Mouse (Mus musculus): ENCODE results near the gene Slit3. TPM values are rescaled to one million over a fixed set of nuclear protein-coding genes. Genes with fewer than 3 reads are reported as not detected.

The Slit3 gene
- polyA plus RNA-seq, 1 experiment from 2014 or later, result 3.5 TPM

- 77% methylated on average over 6 of the region's 6 CpGs for WGBS
Observed at GRCm38 (mm10) chr11:35280826-35281225, 159.8 kb downstream of the Slit3 start.

DNA sequence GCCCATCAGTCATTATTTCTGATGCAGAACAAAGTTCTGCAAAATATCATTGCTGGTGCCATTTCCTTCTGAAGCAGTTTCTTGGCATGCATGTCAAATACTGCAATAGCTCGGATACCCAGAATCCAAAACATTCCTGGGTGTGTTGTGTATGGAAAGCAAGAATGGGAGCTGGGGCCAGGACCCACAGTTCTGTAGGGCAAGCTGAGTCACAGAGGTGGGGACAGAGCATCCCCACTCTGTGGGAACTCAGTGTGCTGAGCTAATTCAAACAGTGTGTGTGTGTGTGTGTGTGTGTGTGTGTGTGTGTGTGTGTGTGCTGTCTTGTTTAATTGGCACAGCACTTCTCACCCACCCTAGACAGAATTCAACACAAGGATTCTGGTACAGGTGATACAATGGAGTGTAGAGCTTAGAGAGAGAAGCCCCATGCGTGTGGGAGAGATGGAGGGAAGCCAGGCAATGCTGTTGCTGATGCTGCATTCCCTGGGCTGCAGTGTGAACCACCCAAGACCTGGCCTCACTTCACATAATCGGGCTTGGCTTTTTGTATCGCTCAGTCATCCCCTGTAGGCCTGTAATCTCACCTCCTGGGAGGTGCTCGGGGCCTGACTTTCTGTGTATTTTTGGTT lies 161.1 kb downstream of the Slit3 start:
- Histone ChIP-seq H3K27ac (replicated peaks; ENCODE audit: low read depth, low read length) (no peak overlapping the region), H3K9me3 (ENCODE audit: control insufficient read depth, low read length) (no peaks in the 10 kb centered on the region), H3K4me1 (ENCODE audit: control insufficient read depth, insufficient read depth, low read length) (peaks cover 22% of the 10 kb centered on the region; the same call in 1 of the 2 replicates), H3K36me3 (ENCODE audit: control insufficient read depth, insufficient read depth, low read length) (no peaks in the 10 kb centered on the region), H3K4me2 (ENCODE audit: low read length) (no peak overlapping the region), H3K9ac (replicated peaks; ENCODE audit: low read length) (no peak overlapping the region), H3K27me3 (ENCODE audit: control insufficient read depth, insufficient read depth, low read length) (no peaks in the 10 kb centered on the region), H3K4me3 (replicated peaks; ENCODE audit: low read depth, low read length) (no peak overlapping the region)
- WGBS, result 74% methylated on average over 5 of the region's 5 CpGs
- no peak for DNase-seq
- no peak for ATAC-seq (ENCODE audit: low FRiP score, low TSS enrichment)

More at GRCm38 (mm10) chr11:35280826-35281225, 159.8 kb downstream of the Slit3 start:
- H3K4me2 ChIP-seq (ENCODE audit: low read length), result no peak overlapping the region
- H3K36me3 ChIP-seq (ENCODE audit: control insufficient read depth, insufficient read depth, low read length), result no peaks in the 10 kb centered on the region
- H3K27ac ChIP-seq (replicated peaks; ENCODE audit: low read depth, low read length), result no peak overlapping the region
- ATAC-seq (ENCODE audit: low FRiP score, low TSS enrichment) (no peak), DNase-seq (no peak)
- no peak overlapping the region for H3K4me3 ChIP-seq (replicated peaks; ENCODE audit: low read depth, low read length)
- H3K27me3 ChIP-seq (ENCODE audit: control insufficient read depth, insufficient read depth, low read length), result no peaks in the 10 kb centered on the region
- no peak overlapping the region for H3K9ac ChIP-seq (replicated peaks; ENCODE audit: low read length)
- no peaks in the 10 kb centered on the region for H3K9me3 ChIP-seq (ENCODE audit: control insufficient read depth, low read length)
- H3K4me1 ChIP-seq (ENCODE audit: control insufficient read depth, insufficient read depth, low read length), result peaks cover 22% of the 10 kb centered on the region; the same call in 1 of the 2 replicates

GRCm38 (mm10) chr11:35282825-35283571 lies 162.0 kb downstream of the Slit3 start:
- ATAC-seq (ENCODE audit: low FRiP score, low TSS enrichment), result 0 out of 2 replicates have a peak, but pooled peaks have one; percentile 24
- H3K27me3 ChIP-seq (ENCODE audit: control insufficient read depth, insufficient read depth, low read length), result no peaks in the 10 kb centered on the region
- peak; percentile 58 for DNase-seq
- 12% methylated on average over 12 of the region's 12 CpGs for WGBS
- H3K4me3 ChIP-seq (replicated peaks; ENCODE audit: low read depth, low read length), result no peak overlapping the region
- no peak overlapping the region for H3K9ac ChIP-seq (replicated peaks; ENCODE audit: low read length)
- 0 out of 2 replicates have a peak overlapping the region, but pooled peaks have one; percentile 14 for H3K27ac ChIP-seq (replicated peaks; ENCODE audit: low read depth, low read length)
- H3K4me2 ChIP-seq (ENCODE audit: low read length), result peak overlapping the region; percentile 2; the same call in 1 of the 2 replicates
- no peaks in the 10 kb centered on the region for H3K9me3 ChIP-seq (ENCODE audit: control insufficient read depth, low read length)
- H3K36me3 ChIP-seq (ENCODE audit: control insufficient read depth, insufficient read depth, low read length), result no peaks in the 10 kb centered on the region
- peaks cover 22% of the 10 kb centered on the region; the same call in 1 of the 2 replicates for H3K4me1 ChIP-seq (ENCODE audit: control insufficient read depth, insufficient read depth, low read length)

- peak; percentile 29 for DNase-seq
- ATAC-seq (ENCODE audit: low FRiP score, low TSS enrichment), result no peak
- Histone ChIP-seq H3K36me3 (ENCODE audit: control insufficient read depth, insufficient read depth, low read length) (no peaks in the 10 kb centered on the region), H3K27me3 (ENCODE audit: control insufficient read depth, insufficient read depth, low read length) (no peaks in the 10 kb centered on the region), H3K27ac (replicated peaks; ENCODE audit: low read depth, low read length) (no peak overlapping the region), H3K4me1 (ENCODE audit: control insufficient read depth, insufficient read depth, low read length) (peaks cover 19% of the 10 kb centered on the region; the same call in 1 of the 2 replicates), H3K9me3 (ENCODE audit: control insufficient read depth, low read length) (no peaks in the 10 kb centered on the region), H3K4me2 (ENCODE audit: low read length) (no peak overlapping the region), H3K9ac (replicated peaks; ENCODE audit: low read length) (no peak overlapping the region), H3K4me3 (replicated peaks; ENCODE audit: low read depth, low read length) (no peak overlapping the region)
- WGBS, result 12% methylated on average over 3 of the region's 3 CpGs
Observed at GRCm38 (mm10) chr11:35283767-35284166, 162.7 kb downstream of the Slit3 start.

- H3K36me3 ChIP-seq (ENCODE audit: control insufficient read depth, insufficient read depth, low read length), result no peaks in the 10 kb centered on the region
- no peak overlapping the region for H3K9ac ChIP-seq (replicated peaks; ENCODE audit: low read length)
- H3K27me3 ChIP-seq (ENCODE audit: control insufficient read depth, insufficient read depth, low read length), result no peaks in the 10 kb centered on the region
- no peak overlapping the region for H3K4me3 ChIP-seq (replicated peaks; ENCODE audit: low read depth, low read length)
- ATAC-seq (ENCODE audit: low FRiP score, low TSS enrichment) (no peak), DNase-seq (peak; percentile 25)
- H3K9me3 ChIP-seq (ENCODE audit: control insufficient read depth, low read length), result no peaks in the 10 kb centered on the region
- 65% methylated on average over 13 of the region's 13 CpGs for WGBS
- peaks cover 19% of the 10 kb centered on the region; the same call in 1 of the 2 replicates for H3K4me1 ChIP-seq (ENCODE audit: control insufficient read depth, insufficient read depth, low read length)
- H3K4me2 ChIP-seq (ENCODE audit: low read length), result no peak overlapping the region
- no peak overlapping the region for H3K27ac ChIP-seq (replicated peaks; ENCODE audit: low read depth, low read length)
Observed at GRCm38 (mm10) chr11:35286578-35287390, 165.8 kb downstream of the Slit3 start.

GRCm38 (mm10) chr11:35288056-35288455 lies 167.0 kb downstream of the Slit3 start:
- Histone ChIP-seq H3K27ac (replicated peaks; ENCODE audit: low read depth, low read length) (no peak overlapping the region), H3K4me2 (ENCODE audit: low read length) (no peak overlapping the region), H3K9ac (replicated peaks; ENCODE audit: low read length) (no peak overlapping the region), H3K4me3 (replicated peaks; ENCODE audit: low read depth, low read length) (no peak overlapping the region), H3K36me3 (ENCODE audit: control insufficient read depth, insufficient read depth, low read length) (no peaks in the 10 kb centered on the region), H3K9me3 (ENCODE audit: control insufficient read depth, low read length) (no peaks in the 10 kb centered on the region), H3K27me3 (ENCODE audit: control insufficient read depth, insufficient read depth, low read length) (no peaks in the 10 kb centered on the region), H3K4me1 (ENCODE audit: control insufficient read depth, insufficient read depth, low read length) (peaks cover 12% of the 10 kb centered on the region; the same call in 1 of the 2 replicates)
- 96% methylated on average over 7 of the region's 7 CpGs for WGBS
- DNase-seq (no peak), ATAC-seq (ENCODE audit: low FRiP score, low TSS enrichment) (no peak)

DNA sequence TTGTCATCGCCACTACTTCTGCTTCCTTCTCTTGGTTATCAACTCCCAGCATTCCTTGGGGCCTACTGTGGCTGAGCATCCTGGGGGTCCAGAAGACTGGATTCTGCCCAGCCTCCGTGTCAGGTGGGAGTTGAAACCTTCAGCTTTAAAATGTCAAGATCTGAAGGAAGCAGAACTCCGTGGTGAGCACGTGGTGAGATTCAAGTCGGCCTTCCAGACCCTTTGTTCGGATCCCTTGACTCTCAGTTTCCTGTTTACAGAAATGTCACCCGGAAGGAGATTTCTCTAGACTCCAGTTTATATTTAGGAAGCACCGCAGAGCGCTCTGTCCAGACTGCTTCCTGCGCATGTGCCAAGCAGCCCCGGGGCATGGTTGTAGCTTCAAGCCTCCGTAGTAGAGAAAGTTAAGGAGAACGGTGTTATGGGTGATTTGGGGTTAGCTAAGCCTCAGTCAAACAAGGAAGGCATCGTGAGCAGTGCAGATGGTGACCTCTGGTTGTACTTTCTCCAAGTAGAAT lies 167.8 kb downstream of the Slit3 start:
- peaks cover 5% of the 10 kb centered on the region; the same call in 1 of the 2 replicates for H3K4me1 ChIP-seq (ENCODE audit: control insufficient read depth, insufficient read depth, low read length)
- H3K27ac ChIP-seq (replicated peaks; ENCODE audit: low read depth, low read length), result no peak overlapping the region
- H3K4me3 ChIP-seq (replicated peaks; ENCODE audit: low read depth, low read length), result no peak overlapping the region
- no peak overlapping the region for H3K4me2 ChIP-seq (ENCODE audit: low read length)
- H3K9me3 ChIP-seq (ENCODE audit: control insufficient read depth, low read length), result no peaks in the 10 kb centered on the region
- H3K9ac ChIP-seq (replicated peaks; ENCODE audit: low read length), result no peak overlapping the region
- H3K36me3 ChIP-seq (ENCODE audit: control insufficient read depth, insufficient read depth, low read length), result no peaks in the 10 kb centered on the region
- no peak for DNase-seq
- ATAC-seq (ENCODE audit: low FRiP score, low TSS enrichment), result no peak
- no peaks in the 10 kb centered on the region for H3K27me3 ChIP-seq (ENCODE audit: control insufficient read depth, insufficient read depth, low read length)
- 92% methylated on average over 14 of the region's 14 CpGs for WGBS

GRCm38 (mm10) chr11:35292228-35292747 lies 171.3 kb downstream of the Slit3 start:
- Histone ChIP-seq H3K27ac (replicated peaks; ENCODE audit: low read depth, low read length) (no peak overlapping the region), H3K4me1 (ENCODE audit: control insufficient read depth, insufficient read depth, low read length) (no peaks in the 10 kb centered on the region), H3K27me3 (ENCODE audit: control insufficient read depth, insufficient read depth, low read length) (no peaks in the 10 kb centered on the region), H3K9me3 (ENCODE audit: control insufficient read depth, low read length) (no peaks in the 10 kb centered on the region), H3K9ac (replicated peaks; ENCODE audit: low read length) (no peak overlapping the region), H3K36me3 (ENCODE audit: control insufficient read depth, insufficient read depth, low read length) (no peaks in the 10 kb centered on the region), H3K4me2 (ENCODE audit: low read length) (no peak overlapping the region), H3K4me3 (replicated peaks; ENCODE audit: low read depth, low read length) (no peak overlapping the region)
- WGBS, result 84% methylated on average over 8 of the region's 8 CpGs
- ATAC-seq (ENCODE audit: low FRiP score, low TSS enrichment) (no peak), DNase-seq (no peak)

Data from midbrain, embryonic 14.5 days (tissue).